Mouse (Mus musculus) heart, adult 2 months (tissue): ENCODE data around the gene Bpifb5.
A peak's percentile ranks its signal among the peaks of the same experiment; 100 is the strongest.

Experiments used
- CTCF ChIP-seq: fragments of 200-600 bp; IDR thresholded peaks from 2 replicates; pipeline ENCODE4 v1.8.1; 2022; ENCODE audit warnings: antibody characterized with exemption, mild to moderate bottlenecking, moderate library complexity
- POLR2A ChIP-seq: fragments of 200-500 bp; IDR thresholded peaks from 2 replicates; pipeline ENCODE4 v1.6.1; 2011; ENCODE audit warnings: mild to moderate bottlenecking, low read depth, low read length, control low read depth; ENCODE audit not compliant: insufficient read depth

- TF ChIP-seq POLR2A (no peak), CTCF (peak; percentile 19; the same call in 1 of the 2 replicates)
Observed at GRCm38 (mm10) chr2:154190546-154191258, 32.8 kb upstream of the Bpifb5 start, which contains the start of gene Bpifb1.
